Mouse (Mus musculus): ENCODE results near the gene 2310007B03Rik. TPM values are rescaled to one million over a fixed set of nuclear protein-coding genes. Genes with fewer than 3 reads are reported as not detected.

The 2310007B03Rik gene
- polyA plus RNA-seq, 1 experiment from 2014 or later: 0.54 TPM

- ATAC-seq: no peak
- Histone ChIP-seq H3K9me3 (ENCODE audit: control insufficient read depth, low read length) (no peaks in the 10 kb centered on the region), H3K4me1 (ENCODE audit: control insufficient read depth, insufficient read depth, low read depth, low read length) (no peaks in the 10 kb centered on the region), H3K27ac (ENCODE audit: low read depth, low read length) (no peak overlapping the region), H3K4me2 (ENCODE audit: low read length) (no peak overlapping the region), H3K9ac (ENCODE audit: low read depth, low read length) (no peak overlapping the region), H3K36me3 (ENCODE audit: control insufficient read depth, insufficient read depth, low read length) (no peaks in the 10 kb centered on the region), H3K4me3 (ENCODE audit: low read length) (no peak overlapping the region), H3K27me3 (replicated peaks; ENCODE audit: control insufficient read depth, insufficient read depth, low read length) (no peaks in the 10 kb centered on the region)
- 77% methylated on average over 8 of the region's 8 CpGs for WGBS
These were observed 36.7 kb downstream of the 2310007B03Rik start for GRCm38 (mm10) chr1:93124066-93124465.

GRCm38 (mm10) chr1:93123179-93123854 lies 37.4 kb downstream of the 2310007B03Rik start:
- 81% methylated on average over 11 of the region's 11 CpGs for WGBS
- H3K9ac ChIP-seq (ENCODE audit: low read depth, low read length): no peak overlapping the region
- no peaks in the 10 kb centered on the region for H3K27me3 ChIP-seq (replicated peaks; ENCODE audit: control insufficient read depth, insufficient read depth, low read length)
- no peak overlapping the region for H3K4me2 ChIP-seq (ENCODE audit: low read length)
- no peaks in the 10 kb centered on the region for H3K36me3 ChIP-seq (ENCODE audit: control insufficient read depth, insufficient read depth, low read length)
- no peak overlapping the region for H3K27ac ChIP-seq (ENCODE audit: low read depth, low read length)
- no peak overlapping the region for H3K4me3 ChIP-seq (ENCODE audit: low read length)
- H3K9me3 ChIP-seq (ENCODE audit: control insufficient read depth, low read length): no peaks in the 10 kb centered on the region
- H3K4me1 ChIP-seq (ENCODE audit: control insufficient read depth, insufficient read depth, low read depth, low read length): no peaks in the 10 kb centered on the region
- ATAC-seq: no peak

- H3K9ac ChIP-seq (ENCODE audit: low read depth, low read length): no peak overlapping the region
- H3K9me3 ChIP-seq (ENCODE audit: control insufficient read depth, low read length): no peaks in the 10 kb centered on the region
- H3K4me3 ChIP-seq (ENCODE audit: low read length): no peak overlapping the region
- no peaks in the 10 kb centered on the region for H3K36me3 ChIP-seq (ENCODE audit: control insufficient read depth, insufficient read depth, low read length)
- no peaks in the 10 kb centered on the region for H3K27me3 ChIP-seq (replicated peaks; ENCODE audit: control insufficient read depth, insufficient read depth, low read length)
- 20% methylated on average over 4 of the region's 4 CpGs for WGBS
- no peak for ATAC-seq
- no peak overlapping the region for H3K27ac ChIP-seq (ENCODE audit: low read depth, low read length)
- no peak overlapping the region for H3K4me2 ChIP-seq (ENCODE audit: low read length)
- peaks cover 8% of the 10 kb centered on the region for H3K4me1 ChIP-seq (ENCODE audit: control insufficient read depth, insufficient read depth, low read depth, low read length)
These were observed 41.9 kb downstream of the 2310007B03Rik start for GRCm38 (mm10) chr1:93118816-93119215.

GRCm38 (mm10) chr1:93115471-93115870 lies 45.3 kb downstream of the 2310007B03Rik start:
- 15% methylated on average over 11 of the region's 13 CpGs for WGBS

GRCm38 (mm10) chr1:93114713-93115463 lies 45.9 kb downstream of the 2310007B03Rik start:
- Histone ChIP-seq H3K4me3 (ENCODE audit: low read length) (peak overlapping the region; percentile 43), H3K9ac (ENCODE audit: low read depth, low read length) (peak overlapping the region; percentile 67), H3K27me3 (replicated peaks; ENCODE audit: control insufficient read depth, insufficient read depth, low read length) (no peaks in the 10 kb centered on the region), H3K27ac (ENCODE audit: low read depth, low read length) (peak overlapping the region; percentile 60), H3K4me1 (ENCODE audit: control insufficient read depth, insufficient read depth, low read depth, low read length) (peaks cover 8% of the 10 kb centered on the region), H3K4me2 (ENCODE audit: low read length) (peak overlapping the region; percentile 81), H3K36me3 (ENCODE audit: control insufficient read depth, insufficient read depth, low read length) (no peaks in the 10 kb centered on the region), H3K9me3 (ENCODE audit: control insufficient read depth, low read length) (no peaks in the 10 kb centered on the region; the same call in 1 of the 2 replicates)
- peak; percentile 99 for ATAC-seq
- WGBS: 21% methylated on average over 21 of the region's 21 CpGs

More at GRCm38 (mm10) chr1:93115471-93115870, 45.3 kb downstream of the 2310007B03Rik start:
- Histone ChIP-seq H3K27ac (ENCODE audit: low read depth, low read length) (peak overlapping the region; percentile 60), H3K4me1 (ENCODE audit: control insufficient read depth, insufficient read depth, low read depth, low read length) (peaks cover 8% of the 10 kb centered on the region), H3K4me3 (ENCODE audit: low read length) (peak overlapping the region; percentile 43), H3K36me3 (ENCODE audit: control insufficient read depth, insufficient read depth, low read length) (no peaks in the 10 kb centered on the region), H3K9me3 (ENCODE audit: control insufficient read depth, low read length) (no peaks in the 10 kb centered on the region; the same call in 1 of the 2 replicates), H3K9ac (ENCODE audit: low read depth, low read length) (peak overlapping the region; percentile 67), H3K27me3 (replicated peaks; ENCODE audit: control insufficient read depth, insufficient read depth, low read length) (no peaks in the 10 kb centered on the region), H3K4me2 (ENCODE audit: low read length) (peak overlapping the region; percentile 81)
- ATAC-seq: peak; percentile 66

GRCm38 (mm10) chr1:93102700-93103099 lies 58.0 kb downstream of the 2310007B03Rik start:
- Histone ChIP-seq H3K27me3 (replicated peaks; ENCODE audit: control insufficient read depth, insufficient read depth, low read length) (no peaks in the 10 kb centered on the region), H3K27ac (ENCODE audit: low read depth, low read length) (peak overlapping the region; percentile 83), H3K36me3 (ENCODE audit: control insufficient read depth, insufficient read depth, low read length) (no peaks in the 10 kb centered on the region), H3K4me2 (ENCODE audit: low read length) (peak overlapping the region; percentile 91), H3K4me1 (ENCODE audit: control insufficient read depth, insufficient read depth, low read depth, low read length) (peaks cover 25% of the 10 kb centered on the region), H3K4me3 (ENCODE audit: low read length) (no peak overlapping the region; the same call in 1 of the 2 replicates), H3K9me3 (ENCODE audit: control insufficient read depth, low read length) (no peaks in the 10 kb centered on the region), H3K9ac (ENCODE audit: low read depth, low read length) (no peak overlapping the region; the same call in 1 of the 2 replicates)
- no peak for ATAC-seq
- WGBS: 72% methylated on average over 7 of the region's 7 CpGs

GRCm38 (mm10) chr1:93101571-93102061 lies 59.1 kb downstream of the 2310007B03Rik start, which contains the start of gene Kif1a:
Kif1a (minus strand) TSS chr1:93101951.
- peak; percentile 93 for ATAC-seq
- peak within 1 kb of the TSS; percentile 54 for H3K4me3 ChIP-seq (ENCODE audit: low read length)
- WGBS: under 1% methylated on average over 39 of the region's 39 CpGs

More at GRCm38 (mm10) chr1:93101571-93102061, 59.1 kb downstream of the 2310007B03Rik start, which contains the start of gene Kif1a:
- Histone ChIP-seq H3K4me1 (ENCODE audit: control insufficient read depth, insufficient read depth, low read depth, low read length) (peaks cover 28% of the 10 kb centered on the region), H3K27ac (ENCODE audit: low read depth, low read length) (peak within 1 kb of the TSS; percentile 83), H3K9ac (ENCODE audit: low read depth, low read length) (peak within 1 kb of the TSS; percentile 72), H3K27me3 (replicated peaks; ENCODE audit: control insufficient read depth, insufficient read depth, low read length) (no peaks in the 10 kb centered on the region), H3K4me2 (ENCODE audit: low read length) (peak within 1 kb of the TSS; percentile 91), H3K36me3 (ENCODE audit: control insufficient read depth, insufficient read depth, low read length) (no peaks in the 10 kb centered on the region), H3K9me3 (ENCODE audit: control insufficient read depth, low read length) (no peaks in the 10 kb centered on the region)

All from hindbrain, embryonic 16.5 days (tissue).